Mouse (Mus musculus) T-helper 17 cell (primary cell): ENCODE results near the gene Erv3.

Experiments used
- in situ Hi-C, 2 experiments: fragments of 300-600 bp; cut with MboI, MseI; formaldehyde crosslinking; loops; 1 replicate in 1 of 2; 2 replicates in 1 of 2; pipeline ENCODE4 v1.15.1; 2025; ENCODE audit warnings: high pct_unique_total_duplicates in 2 of 2

Gene Erv3

GRCm38 (mm10) chr2:131859721-131860120 is at the start of gene Erv3:
Erv3 (minus strand) TSS chr2:131859747.
- in situ Hi-C loops: loop anchor here in 1 of 2 experiments (5.0 kb wide), 1 partner anchor 43 kb away; no protein-coding TSS in a partner anchor

- in situ Hi-C loops: no loop called here
These were observed 49.4 kb upstream of the Erv3 start for GRCm38 (mm10) chr2:131908906-131909305.

GRCm38 (mm10) chr2:131908351-131908861 is 48.9 kb upstream of the Erv3 start:
- in situ Hi-C loops: no loop called here

- in situ Hi-C loops: no loop called here
These were observed 47.8 kb upstream of the Erv3 start for GRCm38 (mm10) chr2:131907311-131907710.

- in situ Hi-C loops: no loop called here
These were observed 47.3 kb upstream of the Erv3 start for GRCm38 (mm10) chr2:131906846-131907245.

- in situ Hi-C loops: no loop called here
These were observed 46.7 kb upstream of the Erv3 start for GRCm38 (mm10) chr2:131906266-131906665.

GRCm38 (mm10) chr2:131905776-131906175 is 46.2 kb upstream of the Erv3 start:
- in situ Hi-C loops: no loop called here

GRCm38 (mm10) chr2:131905025-131905424 is 45.5 kb upstream of the Erv3 start:
- in situ Hi-C loops: no loop called here

GRCm38 (mm10) chr2:131902867-131903266 is 43.3 kb upstream of the Erv3 start:
- in situ Hi-C loops: loop anchor here (5.0 kb wide), 2 partner anchors 44 to 46 kb away; partner anchors contain the start of gene Erv3 (in 1 of the 2)

GRCm38 (mm10) chr2:131902423-131902822 is 42.9 kb upstream of the Erv3 start:
- in situ Hi-C loops: loop anchor here (5.0 kb wide), 2 partner anchors 45 kb away; partner anchors contain the start of gene Erv3 (in 1 of the 2)

GRCm38 (mm10) chr2:131897336-131898109 is 38.0 kb upstream of the Erv3 start:
- in situ Hi-C loops: loop anchor here in 1 of 2 experiments (10.0 kb wide), 1 partner anchor 73 kb away; no protein-coding TSS in a partner anchor

GRCm38 (mm10) chr2:131896011-131896410 is 36.5 kb upstream of the Erv3 start:
- in situ Hi-C loops: loop anchor here in 1 of 2 experiments (10.0 kb wide), 1 partner anchor 71 kb away; no protein-coding TSS in a partner anchor

- in situ Hi-C loops: loop anchor here in 1 of 2 experiments (10.0 kb wide), 1 partner anchor 70 kb away; no protein-coding TSS in a partner anchor
These were observed 35.6 kb upstream of the Erv3 start for GRCm38 (mm10) chr2:131895106-131895505.

- in situ Hi-C loops: loop anchor here in 1 of 2 experiments (10.0 kb wide), 1 partner anchor 68 kb away; no protein-coding TSS in a partner anchor
These were observed 33.0 kb upstream of the Erv3 start for GRCm38 (mm10) chr2:131892534-131892933.

GRCm38 (mm10) chr2:131888233-131888632 is 28.7 kb upstream of the Erv3 start:
- in situ Hi-C loops: no loop called here

GRCm38 (mm10) chr2:131886503-131887160 is 27.1 kb upstream of the Erv3 start:
- in situ Hi-C loops: no loop called here

GRCm38 (mm10) chr2:131883136-131883535 is 23.6 kb upstream of the Erv3 start:
- in situ Hi-C loops: no loop called here

- in situ Hi-C loops: no loop called here
These were observed 22.2 kb upstream of the Erv3 start for GRCm38 (mm10) chr2:131881766-131882165.

GRCm38 (mm10) chr2:131876551-131877265 is 17.2 kb upstream of the Erv3 start:
- in situ Hi-C loops: no loop called here

GRCm38 (mm10) chr2:131873376-131873775 is 13.8 kb upstream of the Erv3 start:
- in situ Hi-C loops: no loop called here

- in situ Hi-C loops: no loop called here
These were observed 9.4 kb upstream of the Erv3 start for GRCm38 (mm10) chr2:131868983-131869382.
